Mouse (Mus musculus): ENCODE measurements around the gene Astn2. TPM values are rescaled to one million over a fixed set of nuclear protein-coding genes. Genes with fewer than 3 reads are reported as not detected.

Gene Astn2
- total and polyA plus RNA-seq, 3 experiments, result 0.50 to 0.90 (median 0.78) TPM

- 78% methylated on average over 2 of the region's 2 CpGs for WGBS
- TF ChIP-seq EP300 (IDR thresholded peaks at IDR 0.05; ENCODE audit: insufficient read depth, low read depth, low read length) (no peak), CTCF (IDR thresholded peaks at IDR 0.05) (no peak)
- H3K79me2 ChIP-seq (replicated peaks; ENCODE audit: control insufficient read depth, insufficient read depth, low read length), result no peaks in the 10 kb centered on the region
Measured at GRCm38 (mm10) chr4:65874236-65874781, 530.1 kb downstream of the Astn2 start.

GRCm38 (mm10) chr4:65864551-65864950 is 539.9 kb downstream of the Astn2 start:
- H3K4me3 ChIP-seq, result no peak overlapping the region
- H3K36me3 ChIP-seq (ENCODE audit: control insufficient read depth, insufficient read depth, low read length), result no peaks in the 10 kb centered on the region
- no peak overlapping the region for H3K27ac ChIP-seq
- no peaks in the 10 kb centered on the region for H3K27me3 ChIP-seq (ENCODE audit: control insufficient read depth, insufficient read depth, low read length)
- H3K79me2 ChIP-seq (replicated peaks; ENCODE audit: control insufficient read depth, insufficient read depth, low read length), result no peaks in the 10 kb centered on the region
- no peak overlapping the region for H3K9ac ChIP-seq (ENCODE audit: low read depth, low read length)
- intact Hi-C loops (cut with DNase I), result no loop called here
- H3K4me1 ChIP-seq (ENCODE audit: control insufficient read depth, insufficient read depth, low read length), result no peaks in the 10 kb centered on the region
- DNase-seq, result no peak
- TF ChIP-seq CTCF (IDR thresholded peaks at IDR 0.05) (no peak), EP300 (IDR thresholded peaks at IDR 0.05; ENCODE audit: insufficient read depth, low read depth, low read length) (no peak), POLR2A (IDR thresholded peaks at IDR 0.05; ENCODE audit: insufficient read depth, low read depth, low read length) (no peak)

More at GRCm38 (mm10) chr4:65874236-65874781, 530.1 kb downstream of the Astn2 start:
- no peak overlapping the region for H3K27ac ChIP-seq
- no peaks in the 10 kb centered on the region for H3K27me3 ChIP-seq (ENCODE audit: control insufficient read depth, insufficient read depth, low read length)
- no peaks in the 10 kb centered on the region for H3K36me3 ChIP-seq (ENCODE audit: control insufficient read depth, insufficient read depth, low read length)
- H3K4me3 ChIP-seq, result no peak overlapping the region
- intact Hi-C loops (cut with DNase I), result no loop called here
- no peaks in the 10 kb centered on the region for H3K4me1 ChIP-seq (ENCODE audit: control insufficient read depth, insufficient read depth, low read length)
- H3K9ac ChIP-seq (ENCODE audit: low read depth, low read length), result no peak overlapping the region
- DNase-seq, result no peak

GRCm38 (mm10) chr4:65843191-65843590 is 561.2 kb downstream of the Astn2 start:
- Histone ChIP-seq H3K36me3 (ENCODE audit: control insufficient read depth, insufficient read depth, low read length) (no peaks in the 10 kb centered on the region), H3K27ac (no peak overlapping the region), H3K9ac (ENCODE audit: low read depth, low read length) (no peak overlapping the region), H3K4me1 (ENCODE audit: control insufficient read depth, insufficient read depth, low read length) (no peaks in the 10 kb centered on the region), H3K79me2 (replicated peaks; ENCODE audit: control insufficient read depth, insufficient read depth, low read length) (no peaks in the 10 kb centered on the region), H3K27me3 (ENCODE audit: control insufficient read depth, insufficient read depth, low read length) (no peaks in the 10 kb centered on the region), H3K4me3 (no peak overlapping the region)
- intact Hi-C loops (cut with DNase I), result no loop called here
- TF ChIP-seq POLR2A (IDR thresholded peaks at IDR 0.05; ENCODE audit: insufficient read depth, low read depth, low read length) (no peak), CTCF (IDR thresholded peaks at IDR 0.05) (no peak), EP300 (IDR thresholded peaks at IDR 0.05; ENCODE audit: insufficient read depth, low read depth, low read length) (no peak)
- no peak for DNase-seq
- WGBS, result 80% methylated on average over 2 of the region's 2 CpGs

GRCm38 (mm10) chr4:65839550-65840000 is 564.8 kb downstream of the Astn2 start:
- 74% methylated on average over 9 of the region's 9 CpGs for WGBS
- Histone ChIP-seq H3K4me1 (ENCODE audit: control insufficient read depth, insufficient read depth, low read length) (no peaks in the 10 kb centered on the region), H3K36me3 (ENCODE audit: control insufficient read depth, insufficient read depth, low read length) (no peaks in the 10 kb centered on the region), H3K27me3 (ENCODE audit: control insufficient read depth, insufficient read depth, low read length) (no peaks in the 10 kb centered on the region), H3K4me3 (no peak overlapping the region), H3K9ac (ENCODE audit: low read depth, low read length) (no peak overlapping the region), H3K27ac (no peak overlapping the region), H3K79me2 (replicated peaks; ENCODE audit: control insufficient read depth, insufficient read depth, low read length) (no peaks in the 10 kb centered on the region)
- no peak for DNase-seq
- intact Hi-C loops (cut with DNase I), result no loop called here
- TF ChIP-seq EP300 (IDR thresholded peaks at IDR 0.05; ENCODE audit: insufficient read depth, low read depth, low read length) (no peak), CTCF (IDR thresholded peaks at IDR 0.05) (no peak), POLR2A (IDR thresholded peaks at IDR 0.05; ENCODE audit: insufficient read depth, low read depth, low read length) (no peak)

- no peak for DNase-seq
- Histone ChIP-seq H3K79me2 (replicated peaks; ENCODE audit: control insufficient read depth, insufficient read depth, low read length) (no peaks in the 10 kb centered on the region), H3K4me3 (no peak overlapping the region), H3K27ac (no peak overlapping the region), H3K27me3 (ENCODE audit: control insufficient read depth, insufficient read depth, low read length) (no peaks in the 10 kb centered on the region), H3K4me1 (ENCODE audit: control insufficient read depth, insufficient read depth, low read length) (no peaks in the 10 kb centered on the region), H3K36me3 (ENCODE audit: control insufficient read depth, insufficient read depth, low read length) (no peaks in the 10 kb centered on the region), H3K9ac (ENCODE audit: low read depth, low read length) (no peak overlapping the region)
- 80% methylated on average over 4 of the region's 4 CpGs for WGBS
- TF ChIP-seq POLR2A (IDR thresholded peaks at IDR 0.05; ENCODE audit: insufficient read depth, low read depth, low read length) (no peak), EP300 (IDR thresholded peaks at IDR 0.05; ENCODE audit: insufficient read depth, low read depth, low read length) (no peak), CTCF (IDR thresholded peaks at IDR 0.05) (no peak)
- intact Hi-C loops (cut with DNase I), result no loop called here
Measured at GRCm38 (mm10) chr4:65838781-65839180, 565.6 kb downstream of the Astn2 start.

GRCm38 (mm10) chr4:65832971-65833370 is 571.4 kb downstream of the Astn2 start:
- Histone ChIP-seq H3K4me3 (no peak overlapping the region), H3K36me3 (ENCODE audit: control insufficient read depth, insufficient read depth, low read length) (no peaks in the 10 kb centered on the region), H3K27ac (no peak overlapping the region), H3K79me2 (replicated peaks; ENCODE audit: control insufficient read depth, insufficient read depth, low read length) (no peaks in the 10 kb centered on the region), H3K9ac (ENCODE audit: low read depth, low read length) (no peak overlapping the region), H3K27me3 (ENCODE audit: control insufficient read depth, insufficient read depth, low read length) (no peaks in the 10 kb centered on the region), H3K4me1 (ENCODE audit: control insufficient read depth, insufficient read depth, low read length) (no peaks in the 10 kb centered on the region)
- WGBS, result 83% methylated on average over 1 of the region's 1 CpGs
- DNase-seq, result no peak
- TF ChIP-seq EP300 (IDR thresholded peaks at IDR 0.05; ENCODE audit: insufficient read depth, low read depth, low read length) (no peak), POLR2A (IDR thresholded peaks at IDR 0.05; ENCODE audit: insufficient read depth, low read depth, low read length) (no peak), CTCF (IDR thresholded peaks at IDR 0.05) (no peak)
- intact Hi-C loops (cut with DNase I), result no loop called here

Measured in heart, adult 2 months (tissue).